Mouse (Mus musculus): ENCODE data around the gene C130079G13Rik. TPM values are rescaled to one million over a fixed set of nuclear protein-coding genes. Genes with fewer than 3 reads are reported as not detected.
A peak's percentile ranks its signal among the peaks of the same experiment; 100 is the strongest.
"Not testable (repeated sequence)": the region's sequence is repeated elsewhere in the genome, so short reads cannot be mapped to it uniquely, and the experiment has no call there.

C130079G13Rik gene
- not detected for total RNA-seq (2021)

- intact Hi-C loops (cut with DNase I), result no loop called here
- no peak for DNase-seq
These were observed at the start of gene C130079G13Rik for GRCm38 (mm10) chr3:59924914-59925313. C130079G13Rik (plus strand) TSS chr3:59925214.

DNA sequence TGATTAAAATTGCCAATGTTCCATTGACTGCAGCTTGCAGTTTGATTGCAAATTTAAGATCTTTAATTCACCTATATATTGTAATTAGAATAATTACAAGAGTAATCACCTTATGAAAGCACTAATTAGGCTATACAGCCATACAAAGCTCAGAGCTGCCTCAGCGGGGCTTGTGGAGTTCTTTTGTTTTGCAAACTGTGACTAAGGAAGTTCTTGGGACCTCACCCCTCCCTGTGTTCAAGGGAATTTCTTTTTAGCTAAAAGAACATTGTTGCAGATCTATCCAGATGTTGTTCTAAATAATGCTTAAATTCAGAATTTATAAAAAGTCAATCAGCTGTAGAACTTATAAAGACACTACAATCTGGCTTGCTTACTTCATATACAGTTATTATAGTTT is 47.4 kb upstream of the C130079G13Rik start:
- DNase-seq; intact Hi-C loops (cut with DNase I): not testable (repeated sequence)

- intact Hi-C loops (cut with DNase I); DNase-seq: not testable (repeated sequence)
These were observed 45.0 kb upstream of the C130079G13Rik start for GRCm38 (mm10) chr3:59879801-59880554.

GRCm38 (mm10) chr3:59893276-59893675 is 31.7 kb upstream of the C130079G13Rik start:
- intact Hi-C loops (cut with DNase I), result no loop called here
- no peak for DNase-seq

GRCm38 (mm10) chr3:59934621-59935020 is 9.6 kb downstream of the C130079G13Rik start:
- no peak for DNase-seq
- intact Hi-C loops (cut with DNase I), result no loop called here

GRCm38 (mm10) chr3:59947294-59947950 is 22.4 kb downstream of the C130079G13Rik start:
- DNase-seq, result peak; percentile 79
- intact Hi-C loops (cut with DNase I), result no loop called here

GRCm38 (mm10) chr3:59970891-59971290 is 45.9 kb downstream of the C130079G13Rik start:
- intact Hi-C loops (cut with DNase I), result no loop called here
- DNase-seq, result no peak

DNA sequence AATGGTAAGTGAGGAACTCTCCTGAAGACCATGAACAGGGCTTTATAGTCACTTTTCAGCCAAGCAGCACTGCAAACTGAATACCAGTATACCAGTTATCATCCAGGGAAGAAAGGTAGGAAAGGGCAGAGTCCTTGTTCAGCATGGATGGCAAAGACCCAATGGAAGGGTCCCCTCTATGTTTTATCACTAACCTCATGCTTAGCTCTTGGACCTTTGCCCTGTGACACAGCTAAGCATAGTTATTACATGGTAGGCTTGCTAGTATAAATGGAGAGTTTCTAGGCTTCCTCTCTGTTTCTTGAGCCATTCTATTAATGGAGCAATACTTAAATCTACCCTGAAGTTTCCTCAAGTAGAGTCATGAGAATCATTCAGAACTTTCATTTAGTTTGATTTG is 49.6 kb downstream of the C130079G13Rik start:
- intact Hi-C loops (cut with DNase I), result no loop called here
- DNase-seq, result no peak

Other genes starting within 250 kb of the C130079G13Rik start
- gene Gm5538, start 195.4 kb upstream of the C130079G13Rik start, total RNA-seq (2021), result not detected
- not detected for gene Gm8298, start 64.2 kb upstream of the C130079G13Rik start, total RNA-seq (2021)
- not detected for gene Aadacl2, start 81.5 kb downstream of the C130079G13Rik start, total RNA-seq (2021)
- gene Aadac, start 100.5 kb downstream of the C130079G13Rik start, total RNA-seq (2021), result not detected
- not detected for gene Sucnr1, start 156.7 kb downstream of the C130079G13Rik start, total RNA-seq (2021)